9 mouse cellular contexts compared by ENCODE assay signal in genomic region chr7:73593645-73594385, GRCm38 (mm10). TPM values are rescaled to one million over a fixed set of nuclear protein-coding genes. Genes with fewer than 3 reads are reported as not detected.
DNase-seq lines count a peak whose midpoint lies in the region; ATAC-seq lines count a peak whose summit lies in the region.
"Had no signal": no experiment of that assay in that cellular context is flagged by ENCODE, and none has a peak within 500 bp of the region (broad histone marks: within the 10 kb centered on the region; RNA-seq: fewer than 3 reads in every experiment).

No protein-coding gene starts in this region.

- no peaks in the 10 kb centered on the region for H3K36me3 ChIP-seq in forebrain, embryonic 13.5 days (ENCODE audit: poor library complexity, severe bottlenecking)
- no peaks in the 10 kb centered on the region for H3K36me3 ChIP-seq in forebrain, embryonic 16.5 days (ENCODE audit: control insufficient read depth, insufficient read depth)
- peaks cover 3% of the 10 kb centered on the region for H3K36me3 ChIP-seq in megakaryocyte, embryonic 14.5 days (replicated peaks; ENCODE audit: low read length)
- H3K36me3 ChIP-seq in limb, embryonic 10.5 days: no peaks in the 10 kb centered on the region
- H3K36me3 ChIP-seq in stomach, embryonic 14.5 days (ENCODE audit: control insufficient read depth, insufficient read depth, low read length): no peaks in the 10 kb centered on the region

- no peaks in the 10 kb centered on the region for H3K27me3 ChIP-seq in forebrain, embryonic 13.5 days
- H3K27me3 ChIP-seq in forebrain, embryonic 16.5 days (replicated peaks; ENCODE audit: control insufficient read depth, insufficient read depth, low read length): no peaks in the 10 kb centered on the region
- H3K27me3 ChIP-seq in megakaryocyte, embryonic 14.5 days (replicated peaks): no peaks in the 10 kb centered on the region
- H3K27me3 ChIP-seq in limb, embryonic 10.5 days (ENCODE audit: low read depth, poor library complexity, severe bottlenecking): no peaks in the 10 kb centered on the region
- no peaks in the 10 kb centered on the region for H3K27me3 ChIP-seq in stomach, embryonic 14.5 days (ENCODE audit: control insufficient read depth, insufficient read depth, low read length)

- H3K27ac ChIP-seq in forebrain, embryonic 13.5 days: no peak overlapping the region; the same call in 1 of the 2 replicates
- H3K27ac ChIP-seq in forebrain, embryonic 16.5 days (ENCODE audit: low read length): no peak overlapping the region
- H3K27ac ChIP-seq in limb, embryonic 10.5 days: peak overlapping the region; percentile 91
- H3K27ac ChIP-seq in stomach, embryonic 14.5 days (ENCODE audit: low read length): peak overlapping the region; percentile 66

- no peak for DNase-seq in limb, embryonic 10.5 days (ENCODE audit: low spot score)
- no peak for DNase-seq in cerebellum, adult 9-11 months
- no peak for DNase-seq in thymus, postnatal 10 days (ENCODE audit: low spot score in 2 of 2)
- DNase-seq: gastrocnemius, postnatal 36 days had no signal

- no peak for ATAC-seq in forebrain, embryonic 13.5 days
- no peak for ATAC-seq in forebrain, embryonic 16.5 days
- ATAC-seq in megakaryocyte, adult 5-6 weeks (ENCODE audit: poor library complexity, severe bottlenecking): no peak
- no peak for ATAC-seq in stomach, embryonic 14.5 days (ENCODE audit: insufficient number of reproducible peaks, insufficient read depth, low FRiP score, low read depth)

- H3K4me1 ChIP-seq in forebrain, embryonic 13.5 days: peaks cover 53% of the 10 kb centered on the region
- H3K4me1 ChIP-seq in forebrain, embryonic 16.5 days (replicated peaks; ENCODE audit: control insufficient read depth, insufficient read depth, low read length): peaks cover 43% of the 10 kb centered on the region
- H3K4me1 ChIP-seq in megakaryocyte, embryonic 14.5 days: peaks cover 45% of the 10 kb centered on the region
- H3K4me1 ChIP-seq in limb, embryonic 10.5 days: peaks cover 55% of the 10 kb centered on the region
- H3K4me1 ChIP-seq in stomach, embryonic 14.5 days (ENCODE audit: control insufficient read depth, insufficient read depth, low read length): peaks cover 31% of the 10 kb centered on the region

- H3K9ac ChIP-seq in forebrain, embryonic 13.5 days: no peak overlapping the region
- H3K9ac ChIP-seq in forebrain, embryonic 16.5 days (replicated peaks; ENCODE audit: low read depth, low read length): no peak overlapping the region
- H3K9ac ChIP-seq in stomach, embryonic 14.5 days (replicated peaks; ENCODE audit: low read depth, low read length): no peak overlapping the region

- H3K4me2 ChIP-seq in forebrain, embryonic 13.5 days: peak overlapping the region; percentile 61
- H3K4me2 ChIP-seq in forebrain, embryonic 16.5 days (ENCODE audit: low read length): no peak overlapping the region; the same call in 1 of the 2 replicates
- peak overlapping the region; percentile 2 for H3K4me2 ChIP-seq in stomach, embryonic 14.5 days (replicated peaks; ENCODE audit: low read depth, low read length)

- 72% methylated on average over 17 of the region's 17 CpGs for WGBS in forebrain, embryonic 13.5 days
- 79% methylated on average over 17 of the region's 17 CpGs for WGBS in forebrain, embryonic 16.5 days
- WGBS in limb, embryonic 10.5 days: 78% methylated on average over 17 of the region's 17 CpGs
- WGBS in stomach, embryonic 14.5 days: 71% methylated on average over 17 of the region's 17 CpGs

- no peaks in the 10 kb centered on the region for H3K9me3 ChIP-seq in forebrain, embryonic 13.5 days (replicated peaks)
- no peaks in the 10 kb centered on the region for H3K9me3 ChIP-seq in forebrain, embryonic 16.5 days (ENCODE audit: control insufficient read depth, low read length)
- H3K9me3 ChIP-seq in megakaryocyte, embryonic 14.5 days: 0 out of 2 replicates have a peak, but pooled peaks cover 5% of the 10 kb centered on the region
- H3K9me3 ChIP-seq in limb, embryonic 10.5 days (replicated peaks): no peaks in the 10 kb centered on the region
- no peaks in the 10 kb centered on the region for H3K9me3 ChIP-seq in stomach, embryonic 14.5 days (ENCODE audit: control insufficient read depth, low read depth, low read length)

- no peak overlapping the region for H3K4me3 ChIP-seq in forebrain, embryonic 13.5 days
- no peak overlapping the region for H3K4me3 ChIP-seq in forebrain, embryonic 16.5 days (replicated peaks; ENCODE audit: low read length)
- H3K4me3 ChIP-seq in megakaryocyte, embryonic 14.5 days (replicated peaks): peak overlapping the region; percentile 28
- H3K4me3 ChIP-seq in limb, embryonic 10.5 days: peak overlapping the region; percentile 39
- no peak overlapping the region for H3K4me3 ChIP-seq in stomach, embryonic 14.5 days (ENCODE audit: low read depth, low read length)

RNA-seq across cellular contexts. Expression of gene Chd2, which starts 52.2 kb away (rescaled TPM):
- 62.8 TPM in 2 replicates for polyA plus RNA-seq in forebrain, embryonic 13.5 days (2015; fragmentation: Nextera tagmentation; extraction: Ambion mirVana)
- 56.8 and 60.2 TPM in 2 replicates for polyA plus RNA-seq in forebrain, embryonic 16.5 days (2015; fragmentation: Nextera tagmentation; extraction: Ambion mirVana)
- 3.1 and 38.7 TPM in 2 replicates for polyA plus RNA-seq in megakaryocyte, embryonic 14.5 days (2012; ENCODE audit: insufficient read depth, low replicate concordance)
- total RNA-seq in megakaryocyte, adult 5-6 weeks (2015): 51.4 and 54.4 TPM in 2 replicates
- total RNA-seq in megakaryocyte, adult 5-6 weeks (2017): 88.6 and 119 TPM in 2 replicates
- 33.7 and 53.2 TPM in 2 replicates for polyA plus RNA-seq in limb, embryonic 10.5 days (2016; fragmentation: Nextera tagmentation; extraction: Ambion mirVana)
- 71.0 and 77.2 TPM in 2 replicates for polyA plus RNA-seq in stomach, embryonic 14.5 days (2014; fragmentation: Nextera tagmentation; extraction: Ambion mirVana)

Comparison
In these comparisons a context has a peak if more than half of its experiments do, and no peak if none do; other contexts are left out.
1. H3K27ac ChIP-seq: peak in limb, embryonic 10.5 days (single experiment) and stomach, embryonic 14.5 days (single experiment); none in forebrain, embryonic 13.5 days (single experiment) and forebrain, embryonic 16.5 days (single experiment).
2. H3K4me3 ChIP-seq: peak in megakaryocyte, embryonic 14.5 days (single experiment) and limb, embryonic 10.5 days (single experiment); none in forebrain, embryonic 13.5 days (single experiment), forebrain, embryonic 16.5 days (single experiment) and stomach, embryonic 14.5 days (single experiment).